Comparison of ENCODE assay signal across 8 mouse cellular contexts in genomic region chr11:117987032-117987451, GRCm38 (mm10). TPM values are rescaled to one million over a fixed set of nuclear protein-coding genes. Genes with fewer than 3 reads are reported as not detected.
DNase-seq lines count a peak whose midpoint lies in the region; ATAC-seq lines count a peak whose summit lies in the region.

No protein-coding gene starts in this region.

- peak overlapping the region; percentile 52 for H3K27ac ChIP-seq in kidney, embryonic 15.5 days
- peak overlapping the region; percentile 61 for H3K27ac ChIP-seq in heart, embryonic 15.5 days
- H3K27ac ChIP-seq in liver, embryonic 13.5 days: peak overlapping the region; percentile 81

- H3K27me3 ChIP-seq in kidney, embryonic 15.5 days: no peaks in the 10 kb centered on the region
- H3K27me3 ChIP-seq in heart, embryonic 15.5 days: no peaks in the 10 kb centered on the region
- no peaks in the 10 kb centered on the region for H3K27me3 ChIP-seq in liver, embryonic 13.5 days

- peaks cover 49% of the 10 kb centered on the region for H3K4me1 ChIP-seq in kidney, embryonic 15.5 days
- peaks cover 45% of the 10 kb centered on the region for H3K4me1 ChIP-seq in heart, embryonic 15.5 days (replicated peaks)
- peaks cover 57% of the 10 kb centered on the region for H3K4me1 ChIP-seq in liver, embryonic 13.5 days (replicated peaks)

- peak overlapping the region; percentile 88 for H3K9ac ChIP-seq in kidney, embryonic 15.5 days
- H3K9ac ChIP-seq in heart, embryonic 15.5 days: peak overlapping the region; percentile 87
- peak overlapping the region; percentile 91 for H3K9ac ChIP-seq in liver, embryonic 13.5 days

- peak overlapping the region; percentile 90 for H3K4me2 ChIP-seq in kidney, embryonic 15.5 days
- H3K4me2 ChIP-seq in heart, embryonic 15.5 days: peak overlapping the region; percentile 87
- peak overlapping the region; percentile 85 for H3K4me2 ChIP-seq in liver, embryonic 13.5 days

- peak overlapping the region; percentile 95 for H3K4me3 ChIP-seq in kidney, embryonic 15.5 days (replicated peaks)
- peak overlapping the region; percentile 85 for H3K4me3 ChIP-seq in heart, embryonic 15.5 days
- peak overlapping the region; percentile 97 for H3K4me3 ChIP-seq in liver, embryonic 13.5 days (replicated peaks)

- H3K36me3 ChIP-seq in kidney, embryonic 15.5 days: no peaks in the 10 kb centered on the region
- no peaks in the 10 kb centered on the region for H3K36me3 ChIP-seq in heart, embryonic 15.5 days
- H3K36me3 ChIP-seq in liver, embryonic 13.5 days: no peaks in the 10 kb centered on the region

- DNase-seq in kidney, adult 18-20 months: no peak
- peak; percentile 57 for DNase-seq in adrenal gland, postnatal 25 days
- peak; percentile 41 for DNase-seq in liver, embryonic 13.5 days
- DNase-seq in frontal cortex, postnatal 25 days (ENCODE audit: low spot score in 2 of 2): no peak
- DNase-seq in ovary, postnatal 36 days (ENCODE audit: low spot score): no peak

- H3K9me3 ChIP-seq in kidney, embryonic 15.5 days (replicated peaks): no peaks in the 10 kb centered on the region
- no peaks in the 10 kb centered on the region for H3K9me3 ChIP-seq in heart, embryonic 15.5 days (replicated peaks)
- no peaks in the 10 kb centered on the region for H3K9me3 ChIP-seq in liver, embryonic 13.5 days (replicated peaks)

- peak; percentile 78 for ATAC-seq in kidney, embryonic 15.5 days (replicated peaks; ENCODE audit: low FRiP score)
- ATAC-seq in heart, embryonic 15.5 days (replicated peaks; ENCODE audit: insufficient number of reproducible peaks, insufficient read depth, low FRiP score, low read depth): peak; percentile 64
- ATAC-seq in liver, embryonic 13.5 days (ENCODE audit: low read depth): peak; percentile 80
- peak; percentile 55 for ATAC-seq in monocyte, adult 5-6 weeks (replicated peaks; ENCODE audit: insufficient number of reproducible peaks, low FRiP score, low TSS enrichment, poor library complexity, severe bottlenecking)

- 0% methylated on average over 32 of the region's 32 CpGs for WGBS in kidney, embryonic 15.5 days
- under 1% methylated on average over 32 of the region's 32 CpGs for WGBS in heart, embryonic 15.5 days
- under 1% methylated on average over 32 of the region's 32 CpGs for WGBS in liver, embryonic 13.5 days (ENCODE audit: insufficient replicate concordance)

RNA-seq across cellular contexts. Expression of gene Pgs1, which starts 0.9 kb away (rescaled TPM):
- polyA plus RNA-seq in kidney, embryonic 15.5 days (2015; fragmentation: Nextera tagmentation; extraction: Ambion mirVana): 34.1 and 38.9 TPM in 2 replicates
- total RNA-seq in adrenal gland, postnatal 25 days (2021): 58.9 and 60.0 TPM in 2 replicates
- 21.9 and 26.8 TPM in 2 replicates for polyA plus RNA-seq in heart, embryonic 15.5 days (2015; fragmentation: Nextera tagmentation; extraction: Ambion mirVana)
- 18.1 and 19.4 TPM in 2 replicates for polyA plus RNA-seq in liver, embryonic 13.5 days (2015; fragmentation: Nextera tagmentation; extraction: Ambion mirVana)
- total RNA-seq in monocyte, adult 5-6 weeks (2017): 20.4 to 31.7 TPM (median 30.1 TPM) in 3 replicates

RNA-seq across cellular contexts. Expression of gene Socs3, which starts 17.2 kb away (rescaled TPM):
- polyA plus RNA-seq in kidney, embryonic 15.5 days (2015; fragmentation: Nextera tagmentation; extraction: Ambion mirVana): 14.1 and 15.2 TPM in 2 replicates
- 8.8 and 9.0 TPM in 2 replicates for total RNA-seq in adrenal gland, postnatal 25 days (2021)
- polyA plus RNA-seq in heart, embryonic 15.5 days (2015; fragmentation: Nextera tagmentation; extraction: Ambion mirVana): 6.7 and 10.9 TPM in 2 replicates
- polyA plus RNA-seq in liver, embryonic 13.5 days (2015; fragmentation: Nextera tagmentation; extraction: Ambion mirVana): 6.7 and 6.9 TPM in 2 replicates
- 67.9 to 84.4 TPM (median 70.9 TPM) in 3 replicates for total RNA-seq in monocyte, adult 5-6 weeks (2017)

Comparison
In these comparisons a context has a peak if more than half of its experiments do, and no peak if none do; other contexts are left out.
1. DNase-seq: peak in adrenal gland, postnatal 25 days (single experiment) and liver, embryonic 13.5 days (single experiment); none in kidney, adult 18-20 months (single experiment), frontal cortex, postnatal 25 days (0 of 2) and ovary, postnatal 36 days (single experiment).
2. Peak in every context shown above with its lines, with median percentiles within 50 percentile points of each other: ATAC-seq, H3K27ac ChIP-seq, H3K4me2 ChIP-seq, H3K4me3 ChIP-seq and H3K9ac ChIP-seq.